Mouse (Mus musculus) stomach, embryonic 16.5 days (tissue): ENCODE measurements around the gene Rassf4. TPM values are rescaled to one million over a fixed set of nuclear protein-coding genes. Genes with fewer than 3 reads are reported as not detected.

Experiments used
- ATAC-seq: fragments of 200-750 bp; cut with Nextera tagmentation; 2 replicates; pipeline ENCODE4 v1.8.0; 2017; ENCODE audit warnings: moderate number of reproducible peaks, moderate TSS enrichment; ENCODE audit not compliant: insufficient read depth, low FRiP score
- H3K27ac ChIP-seq: fragments of 300-500 bp; sonication (generic); 2 replicates; pipeline ENCODE4 v1.5.1; 2014; ENCODE audit warnings: low read length
- H3K27me3 ChIP-seq: fragments of 300-500 bp; sonication (generic); 2 replicates; pipeline ENCODE4 v1.6.1; 2014; ENCODE audit warnings: low read length, control low read depth, mixed read lengths; ENCODE audit not compliant: control insufficient read depth, insufficient read depth
- H3K36me3 ChIP-seq: fragments of 300-500 bp; sonication (generic); 2 replicates; pipeline ENCODE4 v1.6.1; 2014; ENCODE audit warnings: low read length; ENCODE audit not compliant: control insufficient read depth, insufficient read depth
- H3K4me1 ChIP-seq: fragments of 300-500 bp; sonication (generic); 2 replicates; pipeline ENCODE4 v1.6.1; 2014; ENCODE audit warnings: low read length, control low read depth, mixed read lengths; ENCODE audit not compliant: control insufficient read depth, insufficient read depth
- H3K4me2 ChIP-seq: fragments of 300-500 bp; sonication (generic); 2 replicates; pipeline ENCODE4 v1.6.1; 2014; ENCODE audit warnings: low read depth, low read length, mixed read lengths
- H3K4me3 ChIP-seq: fragments of 300-500 bp; sonication (generic); replicated peaks from 2 replicates; pipeline ENCODE4 v1.5.1; 2014; ENCODE audit warnings: mild to moderate bottlenecking, low read length
- H3K9ac ChIP-seq: fragments of 300-500 bp; sonication (generic); 2 replicates; pipeline ENCODE4 v1.6.1; 2014; ENCODE audit warnings: low read length
- H3K9me3 ChIP-seq: fragments of 300-500 bp; sonication (generic); replicated peaks from 2 replicates; pipeline ENCODE4 v1.6.1; 2016; ENCODE audit warnings: low read length, control low read depth; ENCODE audit not compliant: control insufficient read depth
- whole genome bisulfite sequencing: fragments of 180-500 bp; shearing (Covaris S2); extraction: QIAGEN DNeasy Blood & Tissue Kit; methylation state at CpG from one replicate; pipeline ENCODE4 v1.1.7; 2014; 5-methylcytosine and 5-hydroxymethylcytosine counted together
- polyA plus RNA-seq: library from polyadenylated mRNA; unstranded; fragments of >200 nt; fragmentation: Nextera tagmentation; extraction: Ambion mirVana; gene quantifications from 2 replicates; pipeline ENCODE4 v1.2.1, GENCODE M21; 2015

The Rassf4 gene
- polyA plus RNA-seq, 1 experiment from 2014 or later: 10.3 TPM

DNA sequence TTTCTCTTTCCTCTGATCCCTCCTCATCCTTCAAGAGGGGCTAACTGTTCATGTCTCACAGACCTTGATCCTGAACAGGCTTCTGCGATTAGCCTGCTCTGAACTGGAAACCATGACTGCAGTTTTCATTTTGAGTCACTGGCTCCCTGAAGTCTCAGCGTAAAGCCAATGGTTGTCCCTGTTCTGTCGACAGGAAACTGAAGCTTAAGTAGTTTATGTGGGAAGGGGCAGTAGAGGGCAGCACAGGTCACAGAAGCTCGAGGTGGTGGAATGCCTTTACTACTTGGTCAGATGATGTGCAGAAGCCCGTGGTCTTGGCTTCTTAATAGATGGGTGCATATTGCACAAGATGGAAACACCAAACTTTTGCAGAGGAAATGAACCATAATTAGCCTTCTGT, 38.3 kb upstream of the Rassf4 start:
- ATAC-seq: no peak
- no peaks in the 10 kb centered on the region for H3K27me3 ChIP-seq
- no peaks in the 10 kb centered on the region for H3K9me3 ChIP-seq
- no peaks in the 10 kb centered on the region for H3K36me3 ChIP-seq
- no peak overlapping the region for H3K4me3 ChIP-seq
- no peak overlapping the region for H3K9ac ChIP-seq
- H3K4me1 ChIP-seq: no peaks in the 10 kb centered on the region; the same call in 1 of the 2 replicates
- no peak overlapping the region for H3K4me2 ChIP-seq
- H3K27ac ChIP-seq: no peak overlapping the region
- WGBS: 13% methylated on average over 5 of the region's 5 CpGs

DNA sequence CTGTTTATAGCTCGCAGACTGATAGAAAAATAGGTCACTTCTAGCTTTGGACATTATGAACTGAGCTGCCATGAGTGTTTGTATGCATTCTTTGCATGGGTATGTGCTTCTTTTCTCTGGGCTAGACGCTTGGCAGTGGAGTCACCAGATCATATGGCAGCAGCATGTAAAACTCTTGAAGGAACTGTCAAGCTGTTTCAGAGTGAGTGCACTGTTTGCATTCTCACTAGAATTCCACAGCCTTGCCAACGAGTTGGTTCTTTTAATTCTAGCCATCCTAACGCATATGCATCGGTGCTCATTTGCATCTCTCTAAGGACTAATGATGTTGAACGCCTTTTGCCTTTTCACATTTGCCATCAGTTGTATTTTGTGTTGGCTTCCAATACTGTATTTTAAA, 30.6 kb upstream of the Rassf4 start:
- no peak for ATAC-seq
- 75% methylated on average over 6 of the region's 6 CpGs for WGBS
- H3K9me3 ChIP-seq: no peaks in the 10 kb centered on the region
- no peaks in the 10 kb centered on the region for H3K36me3 ChIP-seq
- no peaks in the 10 kb centered on the region for H3K27me3 ChIP-seq
- H3K27ac ChIP-seq: no peak overlapping the region
- no peak overlapping the region for H3K4me2 ChIP-seq
- H3K4me1 ChIP-seq: no peaks in the 10 kb centered on the region
- H3K9ac ChIP-seq: no peak overlapping the region
- H3K4me3 ChIP-seq: no peak overlapping the region

DNA sequence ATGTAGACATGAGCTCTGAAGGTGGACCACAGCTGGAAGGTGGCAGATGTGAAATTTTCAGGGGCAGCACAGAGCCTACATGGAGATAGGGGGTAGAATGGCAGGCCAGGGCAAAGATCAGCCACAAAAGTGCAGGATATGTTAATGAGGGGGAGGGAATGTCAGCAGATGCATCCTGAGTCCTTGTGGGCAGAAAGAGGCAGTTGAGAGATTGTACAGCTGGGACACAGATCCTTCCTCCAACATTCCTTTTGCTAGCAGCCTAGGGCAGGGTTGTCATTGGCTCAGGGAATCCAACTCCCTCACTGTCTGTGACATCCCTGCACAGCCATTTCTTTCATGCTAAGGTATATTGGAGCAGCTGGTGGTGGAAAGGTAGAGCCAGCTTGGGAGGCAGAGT, 27.1 kb upstream of the Rassf4 start:
- Histone ChIP-seq H3K36me3 (no peaks in the 10 kb centered on the region), H3K4me2 (no peak overlapping the region), H3K27ac (no peak overlapping the region), H3K9ac (no peak overlapping the region), H3K4me1 (no peaks in the 10 kb centered on the region), H3K4me3 (no peak overlapping the region), H3K9me3 (no peaks in the 10 kb centered on the region), H3K27me3 (no peaks in the 10 kb centered on the region)
- no peak for ATAC-seq

DNA sequence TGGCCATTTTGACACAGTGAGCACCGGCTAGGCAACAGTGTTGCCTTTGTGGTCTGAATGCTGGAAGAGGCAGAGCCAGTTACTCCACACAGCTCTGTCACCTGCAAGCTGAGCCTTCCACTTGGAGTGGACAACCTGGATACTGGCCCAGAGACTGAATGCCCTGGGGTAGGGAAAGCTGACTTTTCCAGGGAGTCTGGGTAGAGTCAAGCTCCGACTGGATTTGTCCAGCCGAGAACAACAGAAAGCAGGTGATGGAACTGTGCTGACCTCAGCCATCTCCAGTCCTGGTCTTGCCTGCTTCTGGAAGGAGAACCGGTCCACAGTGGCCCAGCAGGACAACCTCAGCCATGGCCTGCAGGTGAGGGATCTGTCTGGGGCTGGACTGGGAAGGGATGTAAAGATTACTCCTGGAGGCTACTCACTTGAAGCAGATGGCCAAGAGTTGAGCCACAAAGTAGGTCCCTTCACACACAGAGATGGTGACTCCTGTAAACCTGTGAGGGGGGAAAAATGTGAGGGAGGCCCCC, 24.2 kb upstream of the Rassf4 start:
- no peak overlapping the region for H3K4me2 ChIP-seq
- no peaks in the 10 kb centered on the region for H3K36me3 ChIP-seq
- no peak overlapping the region for H3K4me3 ChIP-seq
- H3K27ac ChIP-seq: no peak overlapping the region
- no peaks in the 10 kb centered on the region for H3K9me3 ChIP-seq
- no peak overlapping the region for H3K9ac ChIP-seq
- no peak for ATAC-seq
- H3K27me3 ChIP-seq: no peaks in the 10 kb centered on the region
- 85% methylated on average over 4 of the region's 4 CpGs for WGBS
- H3K4me1 ChIP-seq: no peaks in the 10 kb centered on the region

- H3K4me2 ChIP-seq: no peak overlapping the region
- no peaks in the 10 kb centered on the region for H3K36me3 ChIP-seq
- no peak overlapping the region for H3K27ac ChIP-seq
- no peaks in the 10 kb centered on the region for H3K4me1 ChIP-seq
- no peaks in the 10 kb centered on the region for H3K9me3 ChIP-seq
- WGBS: 53% methylated on average over 2 of the region's 2 CpGs
- ATAC-seq: no peak
- no peak overlapping the region for H3K4me3 ChIP-seq
- no peaks in the 10 kb centered on the region for H3K27me3 ChIP-seq
- H3K9ac ChIP-seq: no peak overlapping the region
These were observed 23.7 kb upstream of the Rassf4 start for GRCm38 (mm10) chr6:116697413-116697812.

GRCm38 (mm10) chr6:116694346-116694745, 20.6 kb upstream of the Rassf4 start:
- H3K4me1 ChIP-seq: no peaks in the 10 kb centered on the region
- no peaks in the 10 kb centered on the region for H3K27me3 ChIP-seq
- WGBS: 76% methylated on average over 3 of the region's 3 CpGs
- H3K9me3 ChIP-seq: no peaks in the 10 kb centered on the region
- no peak overlapping the region for H3K27ac ChIP-seq
- no peak for ATAC-seq
- H3K4me3 ChIP-seq: no peak overlapping the region
- H3K36me3 ChIP-seq: no peaks in the 10 kb centered on the region
- H3K9ac ChIP-seq: no peak overlapping the region
- no peak overlapping the region for H3K4me2 ChIP-seq

- H3K27me3 ChIP-seq: no peaks in the 10 kb centered on the region
- H3K9me3 ChIP-seq: no peaks in the 10 kb centered on the region
- H3K36me3 ChIP-seq: no peaks in the 10 kb centered on the region
- no peak overlapping the region for H3K27ac ChIP-seq
- H3K4me3 ChIP-seq: no peak overlapping the region
- ATAC-seq: no peak
- 73% methylated on average over 4 of the region's 4 CpGs for WGBS
- H3K9ac ChIP-seq: no peak overlapping the region
- no peaks in the 10 kb centered on the region for H3K4me1 ChIP-seq
- no peak overlapping the region for H3K4me2 ChIP-seq
These were observed 19.9 kb upstream of the Rassf4 start for GRCm38 (mm10) chr6:116693639-116694038.

- Histone ChIP-seq H3K4me2 (no peak overlapping the region), H3K4me3 (no peak overlapping the region), H3K36me3 (no peaks in the 10 kb centered on the region), H3K9me3 (no peaks in the 10 kb centered on the region), H3K9ac (no peak overlapping the region), H3K4me1 (no peaks in the 10 kb centered on the region), H3K27me3 (no peaks in the 10 kb centered on the region), H3K27ac (no peak overlapping the region)
- WGBS: 29% methylated on average over 6 of the region's 6 CpGs
- ATAC-seq: no peak
These were observed 8.6 kb upstream of the Rassf4 start for GRCm38 (mm10) chr6:116682317-116682716.

DNA sequence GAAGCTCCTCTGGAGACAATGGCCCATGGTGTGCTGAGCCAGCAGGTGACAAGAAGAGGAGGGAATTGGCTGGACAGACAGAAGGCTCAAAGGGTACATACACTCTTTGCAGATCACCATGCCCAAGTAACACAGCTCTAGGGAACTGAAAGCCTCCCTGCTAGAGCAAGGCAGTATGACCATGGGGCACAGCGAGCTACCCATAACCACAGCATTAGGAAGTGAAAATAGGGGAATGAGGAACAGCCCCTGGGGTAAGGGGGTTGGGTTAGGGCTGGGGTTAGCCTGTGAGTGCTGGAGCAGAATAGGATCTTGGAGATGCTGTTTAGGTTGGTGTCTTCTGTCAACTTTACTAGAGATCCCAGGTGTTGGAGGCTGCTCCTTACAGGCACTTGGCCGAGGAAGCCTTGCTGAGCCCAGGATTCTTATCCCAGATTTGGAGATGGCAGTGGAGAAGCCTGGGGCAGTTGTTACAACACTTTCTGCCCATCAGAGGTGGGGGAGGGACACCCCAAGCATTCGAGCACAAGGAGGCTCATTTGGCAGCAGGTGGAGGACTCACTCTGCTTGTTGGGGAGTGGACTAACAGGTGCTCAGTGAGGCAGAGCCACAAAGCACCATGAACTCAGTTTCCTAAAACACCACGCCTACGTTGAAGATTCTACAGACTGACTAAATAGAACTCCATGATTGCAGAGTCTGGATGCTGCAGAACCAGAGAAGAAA, 6.0 kb upstream of the Rassf4 start:
- ATAC-seq: 0 out of 2 replicates have a peak, but pooled peaks have one; percentile 26
- no peak overlapping the region for H3K27ac ChIP-seq
- no peak overlapping the region for H3K9ac ChIP-seq
- 63% methylated on average over 5 of the region's 5 CpGs for WGBS
- H3K36me3 ChIP-seq: no peaks in the 10 kb centered on the region
- H3K9me3 ChIP-seq: no peaks in the 10 kb centered on the region
- no peak overlapping the region for H3K4me2 ChIP-seq
- no peaks in the 10 kb centered on the region for H3K27me3 ChIP-seq
- no peak overlapping the region for H3K4me3 ChIP-seq
- peaks cover 4% of the 10 kb centered on the region for H3K4me1 ChIP-seq
